Mouse (Mus musculus): ENCODE data around the gene Fam107b. TPM values are rescaled to one million over a fixed set of nuclear protein-coding genes. Genes with fewer than 3 reads are reported as not detected.

Fam107b gene
- polyA plus RNA-seq, 1 experiment from 2014 or later, result 65.8 TPM

DNA sequence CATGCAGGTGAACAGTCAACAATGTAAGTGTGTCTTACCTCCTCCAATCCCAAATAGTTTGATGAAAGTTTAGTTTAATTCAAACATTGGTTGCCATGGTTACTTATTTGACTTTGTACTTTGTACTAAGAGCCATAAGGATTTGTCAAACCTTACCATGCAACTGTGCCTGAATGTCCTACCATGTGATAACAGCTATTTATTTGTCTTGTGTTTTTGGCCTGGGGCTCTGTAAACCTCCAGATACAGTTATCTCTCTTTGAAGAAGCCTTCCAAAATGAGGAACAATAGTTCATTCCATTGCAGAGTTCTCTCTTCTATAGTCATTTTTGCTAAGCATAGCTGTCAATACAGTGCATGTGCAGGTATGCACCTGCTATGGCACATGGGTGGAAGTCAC lies 72.7 kb downstream of the Fam107b start:
- ATAC-seq (ENCODE audit: low FRiP score) (no peak), DNase-seq (ENCODE audit: low spot score) (no peak)
- Histone ChIP-seq H3K4me1 (replicated peaks; ENCODE audit: control insufficient read depth, insufficient read depth, low read length) (no peaks in the 10 kb centered on the region), H3K27ac (ENCODE audit: low read depth, low read length) (no peak overlapping the region), H3K36me3 (ENCODE audit: control insufficient read depth, insufficient read depth, low read length) (no peaks in the 10 kb centered on the region), H3K4me2 (replicated peaks; ENCODE audit: low read depth, low read length) (no peak overlapping the region), H3K4me3 (ENCODE audit: low read depth, low read length) (no peak overlapping the region), H3K27me3 (ENCODE audit: control insufficient read depth, insufficient read depth, low read length) (no peaks in the 10 kb centered on the region), H3K9me3 (ENCODE audit: control insufficient read depth, low read length) (no peaks in the 10 kb centered on the region), H3K9ac (ENCODE audit: low read depth, low read length) (no peak overlapping the region)

- Histone ChIP-seq H3K4me2 (replicated peaks; ENCODE audit: low read depth, low read length) (no peak overlapping the region), H3K36me3 (ENCODE audit: control insufficient read depth, insufficient read depth, low read length) (no peaks in the 10 kb centered on the region), H3K27me3 (ENCODE audit: control insufficient read depth, insufficient read depth, low read length) (no peaks in the 10 kb centered on the region), H3K4me1 (replicated peaks; ENCODE audit: control insufficient read depth, insufficient read depth, low read length) (no peaks in the 10 kb centered on the region), H3K9ac (ENCODE audit: low read depth, low read length) (no peak overlapping the region), H3K27ac (ENCODE audit: low read depth, low read length) (no peak overlapping the region), H3K9me3 (ENCODE audit: control insufficient read depth, low read length) (no peaks in the 10 kb centered on the region), H3K4me3 (ENCODE audit: low read depth, low read length) (no peak overlapping the region)
- ATAC-seq (ENCODE audit: low FRiP score) (no peak), DNase-seq (ENCODE audit: low spot score) (no peak)
- 94% methylated on average over 4 of the region's 4 CpGs for WGBS
Observed at GRCm38 (mm10) chr2:3645741-3646140, 75.5 kb downstream of the Fam107b start.

- ATAC-seq (ENCODE audit: low FRiP score) (no peak), DNase-seq (ENCODE audit: low spot score) (no peak)
- Histone ChIP-seq H3K36me3 (ENCODE audit: control insufficient read depth, insufficient read depth, low read length) (no peaks in the 10 kb centered on the region), H3K27me3 (ENCODE audit: control insufficient read depth, insufficient read depth, low read length) (no peaks in the 10 kb centered on the region), H3K4me1 (replicated peaks; ENCODE audit: control insufficient read depth, insufficient read depth, low read length) (no peaks in the 10 kb centered on the region), H3K4me3 (ENCODE audit: low read depth, low read length) (no peak overlapping the region), H3K27ac (ENCODE audit: low read depth, low read length) (no peak overlapping the region), H3K9me3 (ENCODE audit: control insufficient read depth, low read length) (no peaks in the 10 kb centered on the region), H3K4me2 (replicated peaks; ENCODE audit: low read depth, low read length) (no peak overlapping the region), H3K9ac (ENCODE audit: low read depth, low read length) (no peak overlapping the region)
- WGBS, result 85% methylated on average over 5 of the region's 5 CpGs
Observed at GRCm38 (mm10) chr2:3649171-3649570, 78.9 kb downstream of the Fam107b start.

DNA sequence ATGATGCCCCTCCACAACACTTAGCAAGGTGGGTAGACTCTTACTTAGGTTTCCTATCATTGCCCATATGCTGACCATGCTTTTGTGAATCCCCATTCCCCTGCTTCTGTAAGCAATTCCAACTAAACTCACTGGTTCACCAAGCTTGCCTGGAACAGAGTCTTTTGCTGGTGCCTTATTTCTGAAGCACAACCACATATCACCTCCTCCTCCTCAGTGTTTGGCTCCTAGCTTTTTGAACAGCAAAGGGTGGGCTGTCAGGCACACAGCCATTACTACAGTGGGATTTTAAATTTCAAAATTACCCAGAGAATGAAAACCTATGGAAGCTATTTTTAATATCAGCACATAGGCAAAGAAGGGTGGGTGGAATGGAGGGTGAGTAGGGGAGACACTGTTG lies 84.3 kb downstream of the Fam107b start:
- Histone ChIP-seq H3K9ac (ENCODE audit: low read depth, low read length) (no peak overlapping the region), H3K9me3 (ENCODE audit: control insufficient read depth, low read length) (no peaks in the 10 kb centered on the region), H3K4me1 (replicated peaks; ENCODE audit: control insufficient read depth, insufficient read depth, low read length) (no peaks in the 10 kb centered on the region), H3K4me2 (replicated peaks; ENCODE audit: low read depth, low read length) (no peak overlapping the region), H3K36me3 (ENCODE audit: control insufficient read depth, insufficient read depth, low read length) (no peaks in the 10 kb centered on the region), H3K27me3 (ENCODE audit: control insufficient read depth, insufficient read depth, low read length) (no peaks in the 10 kb centered on the region), H3K27ac (ENCODE audit: low read depth, low read length) (no peak overlapping the region), H3K4me3 (ENCODE audit: low read depth, low read length) (no peak overlapping the region)
- no peak for DNase-seq (ENCODE audit: low spot score)
- ATAC-seq (ENCODE audit: low FRiP score), result no peak

- Histone ChIP-seq H3K9ac (ENCODE audit: low read depth, low read length) (no peak overlapping the region), H3K4me3 (ENCODE audit: low read depth, low read length) (no peak overlapping the region), H3K27me3 (ENCODE audit: control insufficient read depth, insufficient read depth, low read length) (no peaks in the 10 kb centered on the region), H3K4me1 (replicated peaks; ENCODE audit: control insufficient read depth, insufficient read depth, low read length) (no peaks in the 10 kb centered on the region), H3K4me2 (replicated peaks; ENCODE audit: low read depth, low read length) (no peak overlapping the region), H3K9me3 (ENCODE audit: control insufficient read depth, low read length) (no peaks in the 10 kb centered on the region), H3K27ac (ENCODE audit: low read depth, low read length) (no peak overlapping the region), H3K36me3 (ENCODE audit: control insufficient read depth, insufficient read depth, low read length) (no peaks in the 10 kb centered on the region)
- 91% methylated on average over 3 of the region's 3 CpGs for WGBS
- DNase-seq (ENCODE audit: low spot score) (no peak), ATAC-seq (ENCODE audit: low FRiP score) (no peak)
Observed at GRCm38 (mm10) chr2:3656091-3656490, 85.8 kb downstream of the Fam107b start.

GRCm38 (mm10) chr2:3656834-3657233 lies 86.5 kb downstream of the Fam107b start:
- no peak overlapping the region for H3K4me2 ChIP-seq (replicated peaks; ENCODE audit: low read depth, low read length)
- no peaks in the 10 kb centered on the region for H3K4me1 ChIP-seq (replicated peaks; ENCODE audit: control insufficient read depth, insufficient read depth, low read length)
- WGBS, result 86% methylated on average over 6 of the region's 6 CpGs
- no peaks in the 10 kb centered on the region for H3K9me3 ChIP-seq (ENCODE audit: control insufficient read depth, low read length)
- no peaks in the 10 kb centered on the region for H3K27me3 ChIP-seq (ENCODE audit: control insufficient read depth, insufficient read depth, low read length)
- no peaks in the 10 kb centered on the region for H3K36me3 ChIP-seq (ENCODE audit: control insufficient read depth, insufficient read depth, low read length)
- no peak for ATAC-seq (ENCODE audit: low FRiP score)
- no peak overlapping the region for H3K9ac ChIP-seq (ENCODE audit: low read depth, low read length)
- H3K27ac ChIP-seq (ENCODE audit: low read depth, low read length), result no peak overlapping the region
- DNase-seq (ENCODE audit: low spot score), result no peak
- H3K4me3 ChIP-seq (ENCODE audit: low read depth, low read length), result no peak overlapping the region

- Histone ChIP-seq H3K27ac (ENCODE audit: low read depth, low read length) (no peak overlapping the region), H3K4me3 (ENCODE audit: low read depth, low read length) (no peak overlapping the region), H3K9ac (ENCODE audit: low read depth, low read length) (no peak overlapping the region), H3K27me3 (ENCODE audit: control insufficient read depth, insufficient read depth, low read length) (no peaks in the 10 kb centered on the region), H3K9me3 (ENCODE audit: control insufficient read depth, low read length) (no peaks in the 10 kb centered on the region), H3K36me3 (ENCODE audit: control insufficient read depth, insufficient read depth, low read length) (no peaks in the 10 kb centered on the region), H3K4me2 (replicated peaks; ENCODE audit: low read depth, low read length) (no peak overlapping the region), H3K4me1 (replicated peaks; ENCODE audit: control insufficient read depth, insufficient read depth, low read length) (no peaks in the 10 kb centered on the region)
- DNase-seq (ENCODE audit: low spot score) (no peak), ATAC-seq (ENCODE audit: low FRiP score) (no peak)
- 77% methylated on average over 5 of the region's 5 CpGs for WGBS
Observed at GRCm38 (mm10) chr2:3657376-3657775, 87.1 kb downstream of the Fam107b start.

DNA sequence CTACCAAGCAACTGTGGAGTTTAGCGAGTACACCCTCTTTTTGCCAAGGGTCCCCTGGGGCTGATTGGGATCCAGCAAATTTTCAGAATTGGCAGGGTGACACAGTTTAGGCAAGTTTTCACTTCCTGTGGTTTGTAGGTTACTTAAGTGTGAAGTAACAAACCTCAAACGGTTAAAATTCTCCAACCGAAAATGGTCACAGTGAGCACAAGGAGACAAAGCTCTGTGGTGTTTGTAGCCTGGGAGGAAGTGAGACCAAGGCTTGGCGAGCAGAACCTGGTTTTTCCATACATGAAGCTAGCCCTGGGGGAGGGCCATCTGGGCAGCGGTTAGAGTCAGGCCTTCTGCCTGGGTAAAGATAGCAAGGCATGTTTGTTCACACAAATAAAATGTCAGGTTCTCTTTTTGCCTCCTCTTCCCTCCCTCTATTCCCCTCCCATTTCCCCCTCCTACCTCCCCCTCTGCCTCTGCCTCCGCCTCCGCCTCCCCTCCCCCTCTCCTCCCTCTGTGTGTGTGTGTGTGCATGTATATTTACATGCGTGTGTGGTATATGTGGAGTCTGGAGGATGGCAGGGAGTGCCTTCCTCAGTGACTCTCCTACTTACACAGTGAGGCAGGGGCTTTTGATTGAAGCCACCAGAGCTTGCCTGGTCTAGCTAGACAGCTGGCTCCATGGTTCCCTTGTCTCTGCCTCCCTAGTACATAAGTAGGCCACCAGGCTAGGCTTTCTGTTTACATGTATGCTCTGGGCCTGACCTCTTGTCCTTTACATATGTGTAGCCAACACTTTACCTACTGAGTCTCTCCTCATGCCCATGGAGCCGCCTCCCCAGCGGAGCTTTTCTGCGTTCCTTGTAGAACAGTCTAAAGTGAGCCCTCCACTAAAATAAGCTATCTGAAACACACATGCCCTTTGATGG lies 87.8 kb downstream of the Fam107b start:
- Histone ChIP-seq H3K4me3 (ENCODE audit: low read depth, low read length) (no peak overlapping the region), H3K4me1 (replicated peaks; ENCODE audit: control insufficient read depth, insufficient read depth, low read length) (no peaks in the 10 kb centered on the region), H3K27me3 (ENCODE audit: control insufficient read depth, insufficient read depth, low read length) (no peaks in the 10 kb centered on the region), H3K36me3 (ENCODE audit: control insufficient read depth, insufficient read depth, low read length) (no peaks in the 10 kb centered on the region), H3K9me3 (ENCODE audit: control insufficient read depth, low read length) (no peaks in the 10 kb centered on the region), H3K27ac (ENCODE audit: low read depth, low read length) (no peak overlapping the region), H3K9ac (ENCODE audit: low read depth, low read length) (no peak overlapping the region), H3K4me2 (replicated peaks; ENCODE audit: low read depth, low read length) (no peak overlapping the region)
- ATAC-seq (ENCODE audit: low FRiP score), result no peak
- 65% methylated on average over 10 of the region's 11 CpGs for WGBS
- no peak for DNase-seq (ENCODE audit: low spot score)

DNA sequence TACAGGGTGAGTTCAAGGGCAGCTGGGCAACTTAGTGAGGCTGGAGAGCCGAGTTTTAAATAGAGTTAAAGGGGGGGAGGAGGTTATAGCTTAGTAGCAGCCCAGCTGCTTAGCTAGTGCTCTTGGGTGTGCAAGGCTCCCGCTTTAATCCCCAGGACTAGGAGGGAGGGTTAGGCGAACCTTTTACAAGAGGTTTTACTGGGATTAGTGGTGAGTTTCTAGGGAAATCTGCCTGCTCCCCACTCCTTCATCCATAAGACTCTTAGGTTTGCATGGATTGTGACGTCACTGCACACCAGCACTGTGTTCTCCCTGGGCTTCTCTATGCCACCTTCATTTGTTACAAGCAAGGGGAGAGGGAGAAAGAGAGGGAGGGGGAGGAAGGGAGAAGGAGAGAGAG lies 88.6 kb downstream of the Fam107b start:
- H3K4me2 ChIP-seq (replicated peaks; ENCODE audit: low read depth, low read length), result no peak overlapping the region
- DNase-seq (ENCODE audit: low spot score) (no peak), ATAC-seq (ENCODE audit: low FRiP score) (no peak)
- no peaks in the 10 kb centered on the region for H3K4me1 ChIP-seq (replicated peaks; ENCODE audit: control insufficient read depth, insufficient read depth, low read length)
- no peaks in the 10 kb centered on the region for H3K36me3 ChIP-seq (ENCODE audit: control insufficient read depth, insufficient read depth, low read length)
- H3K4me3 ChIP-seq (ENCODE audit: low read depth, low read length), result no peak overlapping the region
- no peaks in the 10 kb centered on the region for H3K27me3 ChIP-seq (ENCODE audit: control insufficient read depth, insufficient read depth, low read length)
- H3K9me3 ChIP-seq (ENCODE audit: control insufficient read depth, low read length), result no peaks in the 10 kb centered on the region
- 31% methylated on average over 4 of the region's 4 CpGs for WGBS
- no peak overlapping the region for H3K27ac ChIP-seq (ENCODE audit: low read depth, low read length)
- no peak overlapping the region for H3K9ac ChIP-seq (ENCODE audit: low read depth, low read length)

Data from hindbrain, embryonic 11.5 days (tissue).